Mouse (Mus musculus): Measurements from ENCODE around the gene Stk24.

GRCm38 (mm10) chr14:121416626-121417319, 37.0 kb upstream of the Stk24 start:
- no peak for TF ChIP-seq CTCF (IDR thresholded peaks at IDR 0.05; ENCODE audit: low read depth)
- TF ChIP-seq EP300 (optimal IDR thresholded peaks at IDR 0.05): no peak

Data from stomach, postnatal 0 days (tissue).